Mouse (Mus musculus): ENCODE measurements around the gene Srl. TPM values are rescaled to one million over a fixed set of nuclear protein-coding genes. Genes with fewer than 3 reads are reported as not detected.
A peak's percentile ranks its signal among the peaks of the same experiment; 100 is the strongest.

Srl gene
- polyA plus RNA-seq, 1 experiment: not detected

DNA sequence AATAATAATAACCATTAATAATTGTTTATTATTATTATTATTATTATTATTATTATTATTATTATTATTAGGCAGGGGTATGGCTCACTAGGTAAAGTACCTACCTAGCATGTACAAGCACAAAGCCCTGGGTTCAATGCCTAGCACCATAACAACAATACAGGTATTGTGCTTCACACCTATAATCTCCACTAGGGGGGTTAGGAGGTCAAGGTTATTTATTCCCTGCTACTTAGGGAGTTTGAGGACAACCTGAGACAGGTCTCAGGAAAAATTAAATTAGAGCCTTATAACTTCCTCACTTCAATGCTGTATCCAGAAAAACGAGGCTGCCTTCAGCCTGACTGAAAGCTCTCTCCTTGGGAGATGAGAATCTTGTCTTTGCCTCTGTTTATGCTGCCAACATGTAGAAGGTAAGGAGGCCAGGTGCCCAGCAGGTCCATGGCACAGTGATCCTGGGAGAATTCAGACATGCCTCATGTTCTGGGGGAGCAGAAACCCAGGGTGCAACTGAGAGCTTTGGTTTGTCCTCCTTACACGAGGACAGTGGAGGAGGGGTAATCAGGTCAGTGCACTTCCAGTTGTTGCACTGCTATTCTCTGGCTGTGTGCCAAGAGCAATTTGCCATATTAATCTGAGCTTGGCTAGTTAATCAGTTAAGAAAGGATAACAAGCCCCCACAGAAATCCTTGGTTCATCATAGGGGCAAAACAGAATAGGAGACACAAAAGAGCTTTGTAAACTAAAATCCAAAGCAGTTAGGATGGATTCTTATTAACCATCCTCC is 48.6 kb downstream of the Srl start:
- WGBS: 41% methylated on average over 2 of the region's 2 CpGs
- Histone ChIP-seq H3K27ac (ENCODE audit: insufficient read depth, low read depth, low read length) (no peak overlapping the region), H3K4me1 (ENCODE audit: control insufficient read depth, insufficient read depth, low read length) (peaks cover 10% of the 10 kb centered on the region), H3K4me3 (ENCODE audit: insufficient read depth, low read depth, low read length) (no peak overlapping the region)
- TF ChIP-seq POLR2A (IDR thresholded peaks at IDR 0.05; ENCODE audit: insufficient read depth, low read depth, low read length): no peak

DNA sequence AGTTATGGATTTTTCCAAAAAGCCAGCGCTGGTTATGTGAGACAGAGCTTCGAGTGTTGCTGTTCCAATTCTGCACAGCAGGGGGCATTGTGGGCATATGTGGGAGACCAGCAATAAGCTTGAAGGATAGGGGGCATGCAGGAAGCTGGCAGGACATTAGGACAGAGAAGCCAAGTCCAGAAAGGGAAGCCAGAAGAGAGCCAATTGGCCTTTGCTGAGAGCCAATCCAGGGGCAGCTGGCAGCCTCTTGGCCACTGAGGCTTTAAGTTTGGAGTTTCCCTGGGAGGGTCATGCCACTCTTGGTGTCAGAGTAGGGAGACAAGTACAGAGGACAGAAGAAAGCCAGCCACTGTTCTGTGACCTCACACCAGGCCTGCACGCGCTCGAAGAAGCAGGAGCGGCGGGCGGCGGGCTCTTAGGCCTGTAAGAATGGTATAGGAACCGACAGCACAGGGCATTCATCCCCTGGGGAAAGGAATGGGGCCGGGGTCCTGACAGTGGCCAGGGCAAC is 52.4 kb downstream of the Srl start:
- Histone ChIP-seq H3K4me1 (ENCODE audit: control insufficient read depth, insufficient read depth, low read length) (peaks cover 7% of the 10 kb centered on the region), H3K27ac (ENCODE audit: insufficient read depth, low read depth, low read length) (no peak overlapping the region), H3K4me3 (ENCODE audit: insufficient read depth, low read depth, low read length) (0 out of 2 replicates have a peak overlapping the region, but pooled peaks have one; percentile 1)
- WGBS: 26% methylated on average over 11 of the region's 11 CpGs
- no peak for TF ChIP-seq POLR2A (IDR thresholded peaks at IDR 0.05; ENCODE audit: insufficient read depth, low read depth, low read length)
- TF ChIP-seq CTCF (IDR thresholded peaks at IDR 0.05; ENCODE audit: insufficient read depth, low read depth, low read length): peak; percentile 44

DNA sequence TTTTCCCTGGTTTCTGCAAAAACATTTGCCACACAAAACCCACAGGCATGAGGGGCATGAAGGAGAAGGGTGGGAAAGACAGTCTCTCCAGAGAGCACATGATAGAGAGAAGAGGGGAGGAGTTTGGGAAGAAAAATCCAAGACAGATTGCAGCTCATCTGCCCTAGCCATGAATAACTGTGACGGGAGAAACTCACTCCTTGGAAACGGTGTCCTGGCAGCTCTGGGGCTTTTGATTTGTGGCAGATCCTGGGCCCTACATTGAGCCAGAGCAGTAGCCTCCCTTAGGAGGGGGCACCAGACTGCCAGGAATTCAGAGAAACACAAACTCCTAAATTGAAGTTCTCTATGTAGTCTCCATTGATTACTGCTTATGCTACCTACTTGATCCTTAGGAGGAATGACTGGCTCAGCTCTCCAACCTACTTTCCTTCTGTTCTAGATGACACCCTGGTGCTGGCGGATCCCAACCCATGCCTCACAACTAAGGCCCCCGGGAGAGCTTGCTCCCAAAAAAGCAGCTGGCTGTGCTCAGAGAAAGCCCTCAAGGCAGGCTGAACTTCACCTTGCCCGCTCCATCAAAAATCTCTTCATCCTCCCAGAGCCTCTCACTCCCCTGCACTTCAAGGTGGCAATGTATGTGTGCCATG is 60.9 kb downstream of the Srl start:
- Histone ChIP-seq H3K4me3 (ENCODE audit: insufficient read depth, low read depth, low read length) (no peak overlapping the region), H3K27ac (ENCODE audit: insufficient read depth, low read depth, low read length) (no peak overlapping the region), H3K4me1 (ENCODE audit: control insufficient read depth, insufficient read depth, low read length) (no peaks in the 10 kb centered on the region)
- TF ChIP-seq POLR2A (IDR thresholded peaks at IDR 0.05; ENCODE audit: insufficient read depth, low read depth, low read length): no peak
- TF ChIP-seq CTCF (IDR thresholded peaks at IDR 0.05; ENCODE audit: insufficient read depth, low read depth, low read length): no peak
- 76% methylated on average over 5 of the region's 5 CpGs for WGBS

DNA sequence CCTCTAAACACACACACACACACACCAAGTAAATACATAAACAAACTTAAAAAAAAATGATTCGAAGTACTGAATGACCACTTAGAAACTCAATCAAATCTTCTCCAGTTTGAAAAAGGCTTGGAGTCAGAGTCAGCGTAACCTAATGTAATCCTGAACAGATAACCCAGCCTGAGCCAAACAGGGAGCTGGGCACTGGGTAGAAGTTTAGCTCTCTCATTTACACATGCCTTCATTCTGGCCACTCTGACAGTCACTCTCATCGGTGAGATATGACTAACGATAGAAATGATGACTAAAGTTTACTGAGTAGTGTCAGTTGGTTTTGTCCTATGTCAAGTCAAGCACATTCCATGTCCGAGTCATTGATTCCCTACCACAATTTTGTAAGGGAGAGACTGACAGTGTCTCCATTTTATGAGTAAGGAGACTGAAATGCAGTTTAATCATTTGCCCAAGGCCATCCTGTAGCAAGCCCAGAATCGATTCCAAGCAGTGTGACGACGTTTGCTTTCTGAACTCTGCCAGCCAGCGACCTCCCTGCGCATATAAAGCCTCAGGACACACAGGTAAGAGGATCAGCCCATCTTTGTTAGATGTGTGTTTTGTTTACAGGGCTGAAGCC is 63.9 kb downstream of the Srl start:
- Histone ChIP-seq H3K27ac (ENCODE audit: insufficient read depth, low read depth, low read length) (no peak overlapping the region), H3K4me3 (ENCODE audit: insufficient read depth, low read depth, low read length) (no peak overlapping the region), H3K4me1 (ENCODE audit: control insufficient read depth, insufficient read depth, low read length) (peaks cover 10% of the 10 kb centered on the region)
- WGBS: 90% methylated on average over 10 of the region's 10 CpGs
- TF ChIP-seq CTCF (IDR thresholded peaks at IDR 0.05; ENCODE audit: insufficient read depth, low read depth, low read length) (no peak), POLR2A (IDR thresholded peaks at IDR 0.05; ENCODE audit: insufficient read depth, low read depth, low read length) (no peak)

DNA sequence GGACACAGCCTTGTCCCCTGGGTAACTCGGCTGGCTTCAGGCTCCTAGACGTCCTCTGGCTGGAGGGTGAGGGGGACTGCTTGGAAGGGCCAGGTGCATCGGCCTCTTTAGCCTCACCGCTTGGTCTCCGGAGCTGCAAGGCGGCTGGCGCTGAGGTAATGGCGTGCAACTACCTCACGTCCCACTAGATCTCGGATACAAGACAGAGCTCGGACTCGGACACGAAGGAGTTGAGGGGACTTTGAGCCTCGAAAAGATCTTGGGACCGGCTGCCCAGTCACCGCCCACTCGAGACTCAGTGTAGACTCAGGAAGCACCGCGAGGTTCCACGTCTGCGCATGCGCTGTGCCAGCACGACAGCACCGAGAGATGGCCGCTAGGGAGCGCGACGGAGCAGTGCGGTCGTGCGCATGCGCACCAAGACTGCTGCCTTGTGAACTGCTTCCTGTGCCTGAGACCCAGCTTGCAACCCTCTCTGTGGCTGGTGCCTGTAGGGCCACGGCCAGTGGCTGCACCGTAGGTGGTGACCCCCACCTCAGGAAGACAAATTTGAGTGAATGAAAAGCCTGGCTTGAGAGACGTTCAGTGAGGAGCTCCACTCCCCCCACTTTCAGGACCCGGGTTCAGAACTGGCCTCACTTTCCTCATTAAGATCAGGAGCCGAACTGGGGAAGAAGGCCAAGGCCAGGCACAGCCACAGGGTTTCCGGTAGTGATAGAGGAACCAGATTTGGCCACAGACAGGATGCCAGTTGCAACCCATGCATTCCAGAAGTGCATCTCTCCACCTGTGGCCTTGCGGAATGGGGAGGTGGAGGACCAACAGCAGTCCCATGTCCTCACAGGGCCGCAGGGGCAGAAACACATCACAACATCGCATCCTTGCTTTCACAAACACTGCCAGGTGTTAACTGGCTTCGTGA is 66.5 kb downstream of the Srl start:
- TF ChIP-seq CTCF (IDR thresholded peaks at IDR 0.05; ENCODE audit: insufficient read depth, low read depth, low read length) (peak; percentile 85), POLR2A (IDR thresholded peaks at IDR 0.05; ENCODE audit: insufficient read depth, low read depth, low read length) (0 out of 2 replicates have a peak, but pooled peaks have one; percentile 26)
- WGBS: 16% methylated on average over 42 of the region's 42 CpGs

DNA sequence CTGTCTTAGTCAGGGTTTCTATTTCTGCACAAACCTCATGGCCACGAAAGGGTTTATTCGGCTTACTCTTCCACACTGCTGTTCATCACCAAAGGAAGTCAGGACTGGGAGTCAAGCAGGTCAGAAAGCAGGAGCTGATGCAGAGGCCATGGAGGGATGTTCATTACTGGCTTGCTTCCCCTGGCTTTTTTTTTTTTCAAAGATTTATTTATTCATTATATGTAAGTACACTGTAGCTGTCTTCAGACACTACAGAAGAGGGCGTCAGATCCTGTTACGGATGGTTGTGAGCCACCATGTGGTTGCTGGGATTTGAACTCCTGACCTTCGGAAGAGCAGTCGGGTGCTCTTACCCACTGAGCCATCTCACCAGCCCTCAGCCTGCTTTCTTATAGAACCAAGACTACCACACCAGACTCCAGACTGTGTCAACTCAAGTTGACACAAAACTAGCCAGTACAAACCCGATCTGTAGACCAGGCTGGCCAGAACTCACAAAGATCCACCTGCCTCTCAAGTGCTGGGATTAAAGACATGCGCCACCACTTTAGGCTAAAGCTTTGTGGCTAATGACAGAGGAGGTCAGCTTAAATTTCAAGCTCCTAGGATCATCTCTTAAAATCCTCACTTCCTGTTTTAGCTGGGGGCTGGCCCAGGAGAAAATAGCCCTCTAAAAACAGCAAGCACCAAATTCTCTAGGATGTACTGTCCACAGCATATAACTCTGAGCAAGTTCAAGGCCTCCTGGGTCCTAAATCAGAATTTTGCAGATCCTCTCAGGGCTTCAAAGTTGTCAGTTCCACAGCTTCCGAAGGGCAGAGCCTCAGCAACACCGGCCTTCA is 67.4 kb downstream of the Srl start:
- Histone ChIP-seq H3K4me1 (ENCODE audit: control insufficient read depth, insufficient read depth, low read length) (peaks cover 15% of the 10 kb centered on the region), H3K27ac (ENCODE audit: insufficient read depth, low read depth, low read length) (peak overlapping the region; percentile 29), H3K4me3 (ENCODE audit: insufficient read depth, low read depth, low read length) (peak overlapping the region; percentile 58)
- 69% methylated on average over 10 of the region's 10 CpGs for WGBS

More for the DNA sequence above, 66.5 kb downstream of the Srl start:
- Histone ChIP-seq H3K27ac (ENCODE audit: insufficient read depth, low read depth, low read length) (peak overlapping the region; percentile 29), H3K4me1 (ENCODE audit: control insufficient read depth, insufficient read depth, low read length) (peaks cover 11% of the 10 kb centered on the region), H3K4me3 (ENCODE audit: insufficient read depth, low read depth, low read length) (peak overlapping the region; percentile 58)

DNA sequence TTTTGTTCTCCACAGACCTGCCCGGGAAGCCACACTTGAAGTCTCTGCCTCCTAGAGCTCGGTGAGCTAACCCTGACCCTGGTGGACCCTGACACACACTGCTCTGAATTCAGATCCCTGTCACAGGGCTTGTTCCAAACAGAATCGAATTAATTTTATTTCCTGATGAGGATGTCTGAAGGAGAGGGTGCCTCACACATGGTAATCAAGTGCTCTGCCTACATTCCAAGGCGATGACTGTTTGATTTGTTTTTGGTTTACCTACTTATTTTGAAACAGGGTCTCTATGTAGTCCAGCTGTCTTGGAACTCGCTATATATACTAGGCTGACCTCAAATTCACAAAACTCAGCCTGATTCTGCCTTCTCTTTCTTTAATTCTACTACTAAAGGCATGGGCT is 68.4 kb downstream of the Srl start:
- WGBS: 66% methylated on average over 5 of the region's 5 CpGs
- TF ChIP-seq POLR2A (IDR thresholded peaks at IDR 0.05; ENCODE audit: insufficient read depth, low read depth, low read length) (no peak), CTCF (IDR thresholded peaks at IDR 0.05; ENCODE audit: insufficient read depth, low read depth, low read length) (no peak)
- Histone ChIP-seq H3K27ac (ENCODE audit: insufficient read depth, low read depth, low read length) (peak overlapping the region; percentile 79), H3K4me1 (ENCODE audit: control insufficient read depth, insufficient read depth, low read length) (peaks cover 15% of the 10 kb centered on the region), H3K4me3 (ENCODE audit: insufficient read depth, low read depth, low read length) (no peak overlapping the region)

DNA sequence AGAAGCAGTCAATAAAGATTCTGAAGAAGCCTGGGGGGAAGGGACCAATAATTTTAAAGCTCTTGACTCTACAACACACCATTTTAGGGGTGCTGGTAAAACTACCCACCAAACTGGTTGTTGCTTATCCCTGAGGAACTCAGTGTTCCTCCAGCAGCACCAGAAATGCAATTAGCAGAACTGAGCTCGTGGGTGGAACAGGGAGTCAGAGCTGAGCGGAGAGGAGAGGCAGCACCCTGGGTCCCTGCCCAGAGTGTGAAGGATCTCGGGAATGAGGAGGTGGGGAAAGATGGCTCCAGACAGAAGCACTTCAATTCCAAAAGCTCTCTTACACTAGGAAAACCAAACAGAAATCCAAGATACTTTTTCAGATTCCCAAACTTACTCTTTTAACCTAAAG is 68.9 kb downstream of the Srl start:
- WGBS: 22% methylated on average over 3 of the region's 3 CpGs
- H3K27ac ChIP-seq (ENCODE audit: insufficient read depth, low read depth, low read length): peak overlapping the region; percentile 79

More for the DNA sequence above, 68.9 kb downstream of the Srl start:
- Histone ChIP-seq H3K4me1 (ENCODE audit: control insufficient read depth, insufficient read depth, low read length) (peaks cover 15% of the 10 kb centered on the region), H3K4me3 (ENCODE audit: insufficient read depth, low read depth, low read length) (no peak overlapping the region)
- TF ChIP-seq POLR2A (IDR thresholded peaks at IDR 0.05; ENCODE audit: insufficient read depth, low read depth, low read length) (no peak), CTCF (IDR thresholded peaks at IDR 0.05; ENCODE audit: insufficient read depth, low read depth, low read length) (no peak)
